Mouse (Mus musculus): ENCODE results near the gene Gzmd. TPM values are rescaled to one million over a fixed set of nuclear protein-coding genes. Genes with fewer than 3 reads are reported as not detected.
A peak's percentile ranks its signal among the peaks of the same experiment; 100 is the strongest.

Gzmd gene
- polyA plus RNA-seq, 1 experiment from 2014 or later, result not detected

DNA sequence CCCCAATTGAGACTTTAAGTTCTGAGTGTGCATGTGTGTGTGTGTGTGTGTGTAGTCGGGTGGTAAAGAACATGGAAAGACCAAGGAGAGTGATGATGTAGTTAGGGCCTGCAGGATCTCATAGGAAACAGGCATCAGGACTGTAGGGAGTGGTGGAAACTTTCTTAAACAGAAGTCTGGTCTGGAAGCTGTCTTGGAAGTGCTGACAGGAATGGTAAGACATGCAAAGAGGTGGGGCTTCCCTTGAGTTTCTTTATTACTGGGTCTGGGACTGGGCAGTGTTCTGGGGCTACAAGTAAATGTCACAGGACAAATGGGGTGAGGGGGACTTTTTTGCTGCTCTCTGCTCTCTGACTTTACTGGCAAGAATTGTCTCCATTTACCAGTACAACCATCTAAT, 34.8 kb downstream of the Gzmd start:
- Histone ChIP-seq H3K36me3 (replicated peaks; ENCODE audit: control insufficient read depth, insufficient read depth) (no peaks in the 10 kb centered on the region), H3K27me3 (ENCODE audit: control insufficient read depth, insufficient read depth, low read length) (no peaks in the 10 kb centered on the region), H3K9me3 (ENCODE audit: control insufficient read depth, low read length) (no peaks in the 10 kb centered on the region), H3K9ac (no peak overlapping the region), H3K4me2 (replicated peaks) (no peak overlapping the region), H3K4me3 (replicated peaks; ENCODE audit: low read length) (no peak overlapping the region), H3K27ac (no peak overlapping the region), H3K4me1 (replicated peaks; ENCODE audit: control insufficient read depth, insufficient read depth, low read length) (no peaks in the 10 kb centered on the region)
- 97% methylated on average over 1 of the region's 1 CpGs for WGBS
- ATAC-seq (ENCODE audit: low FRiP score) (no peak), DNase-seq (ENCODE audit: low spot score) (no peak)

DNA sequence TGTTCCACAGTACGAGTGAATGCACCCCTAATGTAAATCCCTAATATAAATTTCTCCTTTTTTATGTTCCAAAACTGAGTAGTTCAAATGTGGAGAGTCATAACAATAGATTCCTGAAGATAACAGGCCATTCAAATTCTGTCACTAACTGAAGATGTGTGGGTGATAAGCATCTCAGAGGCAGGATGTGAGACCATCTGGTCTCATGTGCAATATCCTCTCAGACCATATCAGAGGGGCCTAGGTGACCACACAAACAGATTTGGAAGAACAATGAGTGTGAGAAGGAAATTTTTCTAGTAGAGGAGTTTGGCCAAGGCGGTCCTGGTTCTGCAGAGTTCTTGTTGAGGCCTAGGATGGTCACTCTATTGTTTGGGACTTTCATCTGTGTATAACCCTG, 39.1 kb downstream of the Gzmd start:
- H3K9me3 ChIP-seq (ENCODE audit: control insufficient read depth, low read length), result no peaks in the 10 kb centered on the region
- ATAC-seq (ENCODE audit: low FRiP score) (no peak), DNase-seq (ENCODE audit: low spot score) (no peak)
- H3K4me3 ChIP-seq (replicated peaks; ENCODE audit: low read length), result no peak overlapping the region
- H3K4me1 ChIP-seq (replicated peaks; ENCODE audit: control insufficient read depth, insufficient read depth, low read length), result no peaks in the 10 kb centered on the region
- H3K27me3 ChIP-seq (ENCODE audit: control insufficient read depth, insufficient read depth, low read length), result no peaks in the 10 kb centered on the region
- H3K4me2 ChIP-seq (replicated peaks), result no peak overlapping the region
- no peak overlapping the region for H3K9ac ChIP-seq
- no peaks in the 10 kb centered on the region for H3K36me3 ChIP-seq (replicated peaks; ENCODE audit: control insufficient read depth, insufficient read depth)
- H3K27ac ChIP-seq, result no peak overlapping the region
- 79% methylated on average over 2 of the region's 2 CpGs for WGBS

DNA sequence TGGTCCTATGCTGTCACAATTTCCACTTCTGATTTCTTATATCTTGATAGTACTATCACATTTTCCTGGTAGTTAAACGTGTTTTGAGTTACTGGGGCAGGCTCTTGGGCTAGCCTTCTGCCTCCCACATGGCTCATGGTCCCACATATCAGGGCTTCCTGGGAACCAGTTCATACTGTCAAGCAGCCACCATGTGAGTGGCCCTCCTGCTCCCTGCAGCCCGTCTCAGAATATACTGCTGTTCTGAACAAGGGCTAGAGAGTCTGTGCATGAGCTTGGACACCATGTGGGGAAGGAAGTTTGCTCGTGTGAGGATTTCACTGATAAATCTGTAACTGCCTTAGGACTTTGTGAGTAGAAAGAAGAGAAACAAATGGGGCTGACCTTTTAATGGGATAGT, 45.7 kb downstream of the Gzmd start:
- ATAC-seq (ENCODE audit: low FRiP score) (no peak), DNase-seq (ENCODE audit: low spot score) (no peak)
- H3K4me2 ChIP-seq (replicated peaks), result no peak overlapping the region
- H3K9ac ChIP-seq, result no peak overlapping the region
- 80% methylated on average over 3 of the region's 3 CpGs for WGBS
- H3K36me3 ChIP-seq (replicated peaks; ENCODE audit: control insufficient read depth, insufficient read depth), result no peaks in the 10 kb centered on the region
- H3K9me3 ChIP-seq (ENCODE audit: control insufficient read depth, low read length), result no peaks in the 10 kb centered on the region
- no peaks in the 10 kb centered on the region for H3K4me1 ChIP-seq (replicated peaks; ENCODE audit: control insufficient read depth, insufficient read depth, low read length)
- no peak overlapping the region for H3K27ac ChIP-seq
- no peak overlapping the region for H3K4me3 ChIP-seq (replicated peaks; ENCODE audit: low read length)
- H3K27me3 ChIP-seq (ENCODE audit: control insufficient read depth, insufficient read depth, low read length), result no peaks in the 10 kb centered on the region

DNA sequence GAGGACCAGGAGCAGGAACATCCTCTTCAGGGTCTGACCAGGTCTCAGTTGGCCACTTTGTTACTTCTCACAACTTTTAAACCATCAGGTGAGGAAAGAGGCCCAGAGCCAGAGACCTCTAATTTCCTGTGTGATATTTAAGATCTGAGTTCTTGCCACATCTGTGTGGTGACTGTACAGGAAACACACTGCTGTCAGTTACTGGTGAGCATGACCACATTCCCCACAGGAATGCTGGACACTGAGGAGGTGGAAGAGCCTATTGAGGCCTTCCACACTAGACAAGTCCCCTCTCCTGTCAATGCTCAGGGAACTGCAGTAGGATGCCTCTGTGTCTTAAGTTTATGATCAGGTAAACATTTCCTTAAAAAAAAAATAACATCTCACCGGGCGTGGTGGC, 47.2 kb downstream of the Gzmd start, which contains the start of gene Mcpt8:
TSS of gene Mcpt8 (minus strand) at position 107 of the 400 bp plus-strand sequence.
- H3K9me3 ChIP-seq (ENCODE audit: control insufficient read depth, low read length), result no peaks in the 10 kb centered on the region
- no peak within 1 kb of the TSS for H3K4me3 ChIP-seq (replicated peaks; ENCODE audit: low read length)
- DNase-seq (ENCODE audit: low spot score) (peak; percentile 11), ATAC-seq (ENCODE audit: low FRiP score) (no peak)
- no peaks in the 10 kb centered on the region for H3K27me3 ChIP-seq (ENCODE audit: control insufficient read depth, insufficient read depth, low read length)
- no peaks in the 10 kb centered on the region for H3K4me1 ChIP-seq (replicated peaks; ENCODE audit: control insufficient read depth, insufficient read depth, low read length)
- H3K36me3 ChIP-seq (replicated peaks; ENCODE audit: control insufficient read depth, insufficient read depth), result no peaks in the 10 kb centered on the region
- H3K4me2 ChIP-seq (replicated peaks), result no peak within 1 kb of the TSS
- H3K27ac ChIP-seq, result no peak within 1 kb of the TSS
- WGBS, result 100% methylated on average over 2 of the region's 2 CpGs
- H3K9ac ChIP-seq, result no peak within 1 kb of the TSS

DNA sequence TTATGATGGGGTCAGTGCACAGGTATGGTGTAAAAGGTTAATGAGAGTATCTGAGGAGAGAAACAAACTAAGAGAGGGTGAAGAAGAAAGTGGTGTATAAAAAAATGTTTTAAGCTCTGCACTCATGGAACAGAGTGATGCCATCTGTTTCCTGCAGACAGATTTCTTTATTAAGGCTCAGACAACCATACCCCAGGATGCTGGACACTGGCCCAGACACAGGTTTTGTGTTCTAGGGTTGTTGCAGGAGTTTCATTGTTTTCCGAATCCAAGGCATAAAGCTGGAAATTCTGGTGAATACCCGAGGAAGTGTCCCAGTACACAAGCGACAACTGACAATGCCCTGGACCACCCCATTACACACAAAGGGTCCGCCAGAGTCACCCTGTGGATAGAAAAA, 50.4 kb downstream of the Gzmd start:
- H3K4me1 ChIP-seq (replicated peaks; ENCODE audit: control insufficient read depth, insufficient read depth, low read length), result no peaks in the 10 kb centered on the region
- H3K27me3 ChIP-seq (ENCODE audit: control insufficient read depth, insufficient read depth, low read length), result no peaks in the 10 kb centered on the region
- H3K9me3 ChIP-seq (ENCODE audit: control insufficient read depth, low read length), result no peaks in the 10 kb centered on the region
- no peak overlapping the region for H3K27ac ChIP-seq
- no peaks in the 10 kb centered on the region for H3K36me3 ChIP-seq (replicated peaks; ENCODE audit: control insufficient read depth, insufficient read depth)
- no peak overlapping the region for H3K9ac ChIP-seq
- peak; percentile 23 for DNase-seq (ENCODE audit: low spot score)
- ATAC-seq (ENCODE audit: low FRiP score), result no peak
- H3K4me3 ChIP-seq (replicated peaks; ENCODE audit: low read length), result no peak overlapping the region
- WGBS, result 63% methylated on average over 4 of the region's 4 CpGs
- H3K4me2 ChIP-seq (replicated peaks), result no peak overlapping the region

Small RNA genes lying within 50 kb of the gene (microRNA-seq; reads per million reads assigned to microRNA genes)
- gene Mir6949, result not detected

Other genes with a start within 250 kb of the Gzmd start
- gene Cbln3, start 248.2 kb downstream of the Gzmd start, polyA plus RNA-seq (2014; fragmentation: Nextera tagmentation; extraction: Ambion mirVana), result 0.51 and 0.56 TPM in 2 replicates
- 6.6 and 7.0 TPM in 2 replicates for gene Khnyn, start 247.7 kb downstream of the Gzmd start, polyA plus RNA-seq (2014; fragmentation: Nextera tagmentation; extraction: Ambion mirVana)
- gene Sdr39u1, start 232.3 kb downstream of the Gzmd start, polyA plus RNA-seq (2014; fragmentation: Nextera tagmentation; extraction: Ambion mirVana), result 131 and 138 TPM in 2 replicates
- 0.60 TPM in 1 of 2 replicates, not detected in the other for gene Cma1, start 187.9 kb downstream of the Gzmd start, polyA plus RNA-seq (2014; fragmentation: Nextera tagmentation; extraction: Ambion mirVana)
- not detected in 2 replicates for gene Cma2, start 181.6 kb downstream of the Gzmd start, polyA plus RNA-seq (2014; fragmentation: Nextera tagmentation; extraction: Ambion mirVana)
- gene Mcpt1, start 114.6 kb downstream of the Gzmd start, polyA plus RNA-seq (2014; fragmentation: Nextera tagmentation; extraction: Ambion mirVana), result not detected in 2 replicates
- gene Mcpt9, start 102.1 kb downstream of the Gzmd start, polyA plus RNA-seq (2014; fragmentation: Nextera tagmentation; extraction: Ambion mirVana), result not detected in 2 replicates
- gene Mcpt2, start 90.6 kb downstream of the Gzmd start, polyA plus RNA-seq (2014; fragmentation: Nextera tagmentation; extraction: Ambion mirVana), result not detected in 2 replicates
- not detected in 2 replicates for gene Mcpt4, start 70.3 kb downstream of the Gzmd start, polyA plus RNA-seq (2014; fragmentation: Nextera tagmentation; extraction: Ambion mirVana)
- gene Mcpt8, start 47.3 kb downstream of the Gzmd start, polyA plus RNA-seq (2014; fragmentation: Nextera tagmentation; extraction: Ambion mirVana), result not detected in 2 replicates
- not detected in 2 replicates for gene Ctsg, start 30.0 kb downstream of the Gzmd start, polyA plus RNA-seq (2014; fragmentation: Nextera tagmentation; extraction: Ambion mirVana)
- gene Gzme, start 12.0 kb downstream of the Gzmd start, polyA plus RNA-seq (2014; fragmentation: Nextera tagmentation; extraction: Ambion mirVana), result not detected in 2 replicates
- gene Gzmg, start 27.0 kb upstream of the Gzmd start, polyA plus RNA-seq (2014; fragmentation: Nextera tagmentation; extraction: Ambion mirVana), result not detected in 2 replicates
- not detected in 2 replicates for gene Gzmn, start 42.0 kb upstream of the Gzmd start, polyA plus RNA-seq (2014; fragmentation: Nextera tagmentation; extraction: Ambion mirVana)
- not detected in 2 replicates for gene Gzmf, start 78.8 kb upstream of the Gzmd start, polyA plus RNA-seq (2014; fragmentation: Nextera tagmentation; extraction: Ambion mirVana)
- gene Gzmc, start 102.0 kb upstream of the Gzmd start, polyA plus RNA-seq (2014; fragmentation: Nextera tagmentation; extraction: Ambion mirVana), result not detected in 2 replicates
- gene Gzmb, start 129.7 kb upstream of the Gzmd start, polyA plus RNA-seq (2014; fragmentation: Nextera tagmentation; extraction: Ambion mirVana), result not detected in 2 replicates
- gene Atp12a, start 232.5 kb upstream of the Gzmd start, polyA plus RNA-seq (2014; fragmentation: Nextera tagmentation; extraction: Ambion mirVana), result 0.29 and 0.35 TPM in 2 replicates

All from hindbrain, embryonic 14.5 days (tissue).